Mouse (Mus musculus) midbrain, embryonic 15.5 days (tissue): ENCODE data around the gene Aurka. TPM values are rescaled to one million over a fixed set of nuclear protein-coding genes. Genes with fewer than 3 reads are reported as not detected.
A peak's percentile ranks its signal among the peaks of the same experiment; 100 is the strongest.

Experiments
- ATAC-seq: fragments of 200-750 bp; cut with Nextera tagmentation; replicated peaks from 2 replicates; pipeline ENCODE4 v1.8.0; 2017; ENCODE audit warnings: moderate TSS enrichment
- H3K27ac ChIP-seq: fragments of 300-500 bp; sonication (generic); 2 replicates; pipeline ENCODE4 v1.5.1; 2015; ENCODE audit warnings: mild to moderate bottlenecking, inconsistent platforms
- H3K27me3 ChIP-seq: fragments of 300-500 bp; sonication (generic); replicated peaks from 2 replicates; pipeline ENCODE4 v1.6.1; 2015; ENCODE audit warnings: inconsistent platforms
- H3K36me3 ChIP-seq: fragments of 300-500 bp; sonication (generic); replicated peaks from 2 replicates; pipeline ENCODE4 v1.6.1; 2015; ENCODE audit warnings: inconsistent platforms
- H3K4me1 ChIP-seq: fragments of 300-500 bp; sonication (generic); 2 replicates; pipeline ENCODE4 v1.6.1; 2015; ENCODE audit warnings: inconsistent platforms
- H3K4me2 ChIP-seq: fragments of 300-500 bp; sonication (generic); 2 replicates; pipeline ENCODE4 v1.6.1; 2015; ENCODE audit warnings: inconsistent platforms, mild to moderate bottlenecking, moderate library complexity
- H3K4me3 ChIP-seq: fragments of 300-500 bp; sonication (generic); 2 replicates; pipeline ENCODE4 v1.5.1; 2015; ENCODE audit warnings: mild to moderate bottlenecking, inconsistent platforms
- H3K9ac ChIP-seq: fragments of 300-500 bp; sonication (generic); 2 replicates; pipeline ENCODE4 v1.6.1; 2015; ENCODE audit warnings: mild to moderate bottlenecking, inconsistent platforms
- H3K9me3 ChIP-seq: fragments of 300-500 bp; sonication (generic); 2 replicates; pipeline ENCODE4 v1.6.1; 2016; ENCODE audit warnings: inconsistent platforms
- WGBS: fragments of 180-500 bp; shearing (Covaris S2); methylation state at CpG from one replicate; pipeline ENCODE4 v1.1.7; 2015; ENCODE audit warnings: mixed read lengths; 5-methylcytosine and 5-hydroxymethylcytosine counted together
- polyA plus RNA-seq: library from polyadenylated mRNA; unstranded; fragments of >200 nt; fragmentation: Nextera tagmentation; extraction: Ambion mirVana; gene quantifications from 2 replicates; pipeline ENCODE4 v1.2.1, GENCODE M21; 2015

The Aurka gene
- polyA plus RNA-seq, 1 experiment from 2014 or later = 15.4 TPM

GRCm38 (mm10) chr2:172376999-172377515, 6.7 kb upstream of the Aurka start:
- Histone ChIP-seq H3K27me3 (no peaks in the 10 kb centered on the region), H3K36me3 (peaks cover 74% of the 10 kb centered on the region), H3K27ac (no peak overlapping the region), H3K9ac (no peak overlapping the region), H3K4me2 (no peak overlapping the region), H3K4me3 (no peak overlapping the region), H3K4me1 (peaks cover 4% of the 10 kb centered on the region; the same call in 1 of the 2 replicates), H3K9me3 (no peaks in the 10 kb centered on the region)
- WGBS = 73% methylated on average over 5 of the region's 5 CpGs
- no peak for ATAC-seq

DNA sequence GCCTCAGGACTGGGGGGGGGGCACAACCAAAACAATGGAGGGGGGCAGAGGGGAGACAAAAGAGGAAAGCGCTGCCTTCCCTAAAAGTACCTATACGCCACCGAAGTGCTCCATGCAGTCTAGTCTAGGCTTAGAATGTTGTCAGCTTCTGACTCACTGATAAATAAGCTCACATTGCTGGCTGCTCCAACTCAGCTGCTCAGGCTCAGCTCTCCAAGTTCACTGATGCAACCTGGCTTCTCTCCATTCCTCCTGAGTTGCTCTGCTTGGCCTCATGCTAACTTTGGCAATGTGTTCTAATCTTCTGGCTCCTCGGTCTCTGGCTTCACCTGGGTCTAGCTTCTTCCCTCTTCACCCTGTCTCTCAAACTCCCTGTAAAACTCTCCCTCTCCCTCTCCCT, 6.2 kb upstream of the Aurka start:
- H3K27me3 ChIP-seq = no peaks in the 10 kb centered on the region
- peaks cover 69% of the 10 kb centered on the region for H3K36me3 ChIP-seq
- 94% methylated on average over 4 of the region's 4 CpGs for WGBS
- no peaks in the 10 kb centered on the region for H3K9me3 ChIP-seq
- no peak overlapping the region for H3K4me3 ChIP-seq
- no peak overlapping the region for H3K9ac ChIP-seq
- H3K27ac ChIP-seq = no peak overlapping the region
- peaks cover 9% of the 10 kb centered on the region for H3K4me1 ChIP-seq
- no peak for ATAC-seq
- H3K4me2 ChIP-seq = no peak overlapping the region

DNA sequence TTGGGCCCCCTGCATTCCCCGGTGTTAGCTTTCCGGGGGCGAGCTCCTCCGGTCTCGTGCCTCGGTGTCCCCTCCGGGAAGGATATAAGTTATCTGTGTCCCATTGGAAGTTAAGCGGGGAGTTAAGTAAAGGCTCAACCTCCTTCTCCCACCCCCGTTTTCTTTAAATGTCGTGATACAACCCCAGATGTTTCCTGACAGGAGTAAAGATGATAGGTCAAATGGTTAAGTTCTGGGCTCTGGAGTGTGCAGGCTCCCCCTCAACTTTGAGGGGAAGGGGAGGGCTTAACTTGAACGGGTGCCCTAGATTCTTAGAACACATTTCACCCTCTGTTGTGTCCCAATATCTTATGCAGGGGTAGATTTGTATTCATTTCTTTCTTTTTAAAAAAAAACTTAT, 923 bp upstream of the Aurka start:
- no peak for ATAC-seq
- WGBS = under 1% methylated on average over 11 of the region's 11 CpGs
- Histone ChIP-seq H3K27me3 (no peaks in the 10 kb centered on the region), H3K4me1 (peaks cover 25% of the 10 kb centered on the region), H3K9me3 (no peaks in the 10 kb centered on the region), H3K9ac (peak overlapping the region; percentile 80), H3K27ac (peak overlapping the region; percentile 87; the same call in 1 of the 2 replicates), H3K4me3 (peak overlapping the region; percentile 81), H3K4me2 (peak overlapping the region; percentile 67), H3K36me3 (peaks cover 24% of the 10 kb centered on the region)

- no peak overlapping the region for H3K4me2 ChIP-seq
- no peaks in the 10 kb centered on the region for H3K4me1 ChIP-seq
- no peak for ATAC-seq
- H3K27ac ChIP-seq = no peak overlapping the region
- WGBS = 82% methylated on average over 7 of the region's 7 CpGs
- no peaks in the 10 kb centered on the region for H3K36me3 ChIP-seq
- H3K9me3 ChIP-seq = no peaks in the 10 kb centered on the region
- H3K4me3 ChIP-seq = no peak overlapping the region
- H3K27me3 ChIP-seq = no peaks in the 10 kb centered on the region
- H3K9ac ChIP-seq = no peak overlapping the region
Observed at GRCm38 (mm10) chr2:172363176-172363575, 7.2 kb downstream of the Aurka start.

- Histone ChIP-seq H3K4me3 (no peak overlapping the region), H3K4me2 (no peak overlapping the region), H3K27ac (0 out of 2 replicates have a peak overlapping the region, but pooled peaks have one; percentile 61), H3K27me3 (no peaks in the 10 kb centered on the region), H3K4me1 (peaks cover 15% of the 10 kb centered on the region), H3K36me3 (no peaks in the 10 kb centered on the region), H3K9ac (no peak overlapping the region), H3K9me3 (no peaks in the 10 kb centered on the region)
- WGBS = 77% methylated on average over 5 of the region's 5 CpGs
- ATAC-seq = no peak
Observed at GRCm38 (mm10) chr2:172355833-172356232, 14.5 kb downstream of the Aurka start.

GRCm38 (mm10) chr2:172354761-172355160, 15.6 kb downstream of the Aurka start:
- Histone ChIP-seq H3K4me3 (no peak overlapping the region), H3K4me1 (peaks cover 15% of the 10 kb centered on the region), H3K36me3 (no peaks in the 10 kb centered on the region), H3K27ac (peak overlapping the region; percentile 61; the same call in 1 of the 2 replicates), H3K9me3 (no peaks in the 10 kb centered on the region), H3K4me2 (no peak overlapping the region), H3K27me3 (no peaks in the 10 kb centered on the region), H3K9ac (no peak overlapping the region)
- ATAC-seq = peak; percentile 46
- 59% methylated on average over 9 of the region's 9 CpGs for WGBS

DNA sequence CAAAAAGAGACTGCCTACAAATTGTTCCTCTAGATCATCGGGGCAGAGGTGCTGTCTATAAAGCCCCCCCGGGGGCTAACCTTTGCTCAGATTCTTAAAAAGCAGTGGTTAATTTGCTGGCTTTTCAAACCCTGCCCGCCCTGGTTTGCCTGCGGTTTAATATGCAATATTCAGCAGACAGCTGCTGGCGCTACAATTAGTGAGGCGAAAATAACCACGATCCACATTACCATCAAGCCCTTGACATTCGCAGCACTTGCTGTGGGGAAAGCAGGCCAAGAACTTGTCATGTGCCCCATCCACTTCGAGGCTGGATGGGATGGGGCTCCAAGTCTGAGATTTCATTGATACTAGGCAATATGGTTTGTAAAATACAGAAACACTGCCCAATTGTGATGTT, 17.1 kb downstream of the Aurka start:
- Histone ChIP-seq H3K36me3 (no peaks in the 10 kb centered on the region), H3K4me1 (peaks cover 17% of the 10 kb centered on the region), H3K9me3 (no peaks in the 10 kb centered on the region), H3K4me2 (no peak overlapping the region), H3K27ac (0 out of 2 replicates have a peak overlapping the region, but pooled peaks have one; percentile 0), H3K9ac (no peak overlapping the region), H3K4me3 (no peak overlapping the region), H3K27me3 (no peaks in the 10 kb centered on the region)
- WGBS = 48% methylated on average over 9 of the region's 9 CpGs
- ATAC-seq = no peak

- no peak for ATAC-seq
- Histone ChIP-seq H3K27ac (no peak overlapping the region), H3K4me3 (no peak overlapping the region), H3K4me2 (no peak overlapping the region), H3K36me3 (no peaks in the 10 kb centered on the region), H3K9ac (no peak overlapping the region), H3K4me1 (peaks cover 31% of the 10 kb centered on the region), H3K27me3 (no peaks in the 10 kb centered on the region), H3K9me3 (no peaks in the 10 kb centered on the region)
- WGBS = 85% methylated on average over 8 of the region's 8 CpGs
Observed at GRCm38 (mm10) chr2:172350773-172351172, 19.6 kb downstream of the Aurka start.

DNA sequence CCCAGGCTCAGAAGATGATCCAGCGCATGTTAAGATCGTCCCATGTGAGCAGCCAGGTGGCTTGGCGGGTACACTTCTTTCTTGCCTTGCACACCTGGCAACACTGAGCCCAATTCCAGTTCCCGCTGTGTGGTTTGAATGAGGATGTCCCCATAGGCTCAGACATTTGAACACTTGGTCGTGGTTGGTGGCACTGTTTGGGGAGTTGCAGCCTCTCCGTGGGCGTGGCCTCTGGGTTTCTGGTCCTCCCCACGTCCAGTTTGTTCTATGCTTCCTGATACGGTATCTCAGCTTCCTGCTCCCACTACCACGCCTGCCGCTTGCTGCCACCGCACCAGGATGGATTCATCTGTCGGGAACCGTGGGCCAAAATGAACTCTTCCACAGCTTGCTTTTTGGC, 20.6 kb downstream of the Aurka start:
- WGBS = 79% methylated on average over 14 of the region's 14 CpGs
- Histone ChIP-seq H3K9me3 (no peaks in the 10 kb centered on the region), H3K9ac (no peak overlapping the region), H3K4me1 (peaks cover 25% of the 10 kb centered on the region), H3K4me2 (no peak overlapping the region), H3K27me3 (no peaks in the 10 kb centered on the region), H3K36me3 (no peaks in the 10 kb centered on the region), H3K27ac (no peak overlapping the region), H3K4me3 (no peak overlapping the region)
- ATAC-seq = no peak

DNA sequence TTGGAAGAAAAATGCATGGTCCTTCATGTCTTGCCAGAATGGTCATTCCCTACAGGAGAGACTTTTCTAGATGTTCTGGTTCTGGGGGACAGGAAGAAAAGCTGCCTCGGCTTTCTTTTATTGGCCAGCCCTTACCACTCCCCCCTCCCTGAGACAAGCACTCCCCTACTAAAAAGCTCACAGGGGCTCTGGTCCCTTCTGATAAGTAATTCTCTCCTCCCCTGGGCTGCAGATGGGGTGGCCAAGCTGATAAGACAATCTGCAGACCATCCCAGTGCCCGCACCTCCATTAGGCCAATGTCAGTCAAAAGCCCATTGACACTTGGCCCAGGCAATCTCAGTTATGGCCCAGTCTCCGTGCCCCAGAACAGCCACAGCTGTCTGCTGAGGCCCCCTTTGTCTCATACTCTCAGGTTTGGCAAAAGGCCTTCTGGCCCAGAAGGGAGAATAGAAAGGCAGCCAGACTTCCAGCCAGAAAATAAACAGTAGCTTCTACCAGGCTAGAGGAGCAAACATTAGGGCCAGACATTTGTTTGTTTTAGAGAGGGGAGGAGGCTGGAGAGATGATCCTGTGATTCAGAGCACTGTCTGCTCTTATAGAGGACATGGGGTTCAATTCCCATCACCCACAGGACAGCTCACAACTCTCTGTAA, 21.9 kb downstream of the Aurka start:
- Histone ChIP-seq H3K27me3 (no peaks in the 10 kb centered on the region), H3K9ac (no peak overlapping the region), H3K36me3 (no peaks in the 10 kb centered on the region), H3K27ac (peak overlapping the region; percentile 54; the same call in 1 of the 2 replicates), H3K4me3 (no peak overlapping the region), H3K4me2 (no peak overlapping the region), H3K9me3 (no peaks in the 10 kb centered on the region), H3K4me1 (peaks cover 23% of the 10 kb centered on the region)
- 51% methylated on average over 3 of the region's 3 CpGs for WGBS
- ATAC-seq = no peak

GRCm38 (mm10) chr2:172346933-172347611, 23.3 kb downstream of the Aurka start:
- Histone ChIP-seq H3K9me3 (no peaks in the 10 kb centered on the region), H3K27ac (no peak overlapping the region), H3K27me3 (no peaks in the 10 kb centered on the region), H3K4me1 (peaks cover 20% of the 10 kb centered on the region), H3K4me3 (peak overlapping the region; percentile 58), H3K9ac (no peak overlapping the region), H3K36me3 (no peaks in the 10 kb centered on the region), H3K4me2 (peak overlapping the region; percentile 97)
- ATAC-seq = no peak
- 69% methylated on average over 8 of the region's 8 CpGs for WGBS

DNA sequence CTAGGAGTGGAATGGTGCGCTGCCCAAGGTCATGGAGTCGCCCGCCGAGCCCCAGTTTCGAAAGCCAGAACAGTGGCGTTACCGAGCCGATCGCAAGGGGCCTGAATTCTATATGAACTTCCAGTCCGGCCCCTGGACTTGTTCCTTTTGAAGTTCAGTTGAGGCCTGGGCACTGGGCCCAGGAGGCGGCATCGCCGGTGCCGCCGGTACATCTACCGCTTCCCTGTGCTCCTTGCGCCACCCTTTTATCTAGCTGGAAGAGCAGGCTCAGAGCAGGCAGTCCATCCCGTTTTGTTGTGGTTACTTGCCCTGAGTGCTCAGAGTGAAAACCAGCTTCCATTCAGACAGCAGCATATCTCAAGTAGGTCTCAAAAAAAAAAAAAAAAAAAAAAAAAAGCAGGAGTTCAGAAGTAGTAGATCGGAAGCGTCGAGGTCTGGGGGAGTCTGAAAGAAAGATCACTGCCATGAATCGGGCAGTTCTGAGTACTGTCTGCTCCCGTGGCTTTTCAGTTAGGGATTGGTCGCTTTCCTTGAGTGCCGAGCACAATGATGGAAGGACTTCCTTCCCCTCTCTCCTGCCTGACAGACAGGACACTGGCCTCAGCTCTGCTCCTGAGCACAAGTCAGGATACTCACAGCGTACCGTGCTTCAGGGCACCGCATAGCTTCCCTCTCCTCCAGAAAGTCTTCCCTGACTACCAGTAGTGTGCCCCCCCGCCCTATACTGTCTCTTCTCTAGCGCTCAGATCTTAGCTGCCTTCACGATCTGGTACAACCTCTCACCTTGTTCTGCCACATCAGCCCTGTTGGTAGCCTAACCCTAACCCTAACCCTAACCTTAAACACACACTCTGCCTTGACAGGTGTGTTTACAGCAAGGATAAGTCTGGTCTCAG, 24.1 kb downstream of the Aurka start:
- H3K4me1 ChIP-seq = peaks cover 22% of the 10 kb centered on the region
- ATAC-seq = peak; percentile 1; the same call in 1 of the 2 replicates
- peak overlapping the region; percentile 67 for H3K9ac ChIP-seq
- peak overlapping the region; percentile 58 for H3K4me3 ChIP-seq
- WGBS = 11% methylated on average over 31 of the region's 31 CpGs
- peak overlapping the region; percentile 55 for H3K27ac ChIP-seq
- H3K27me3 ChIP-seq = no peaks in the 10 kb centered on the region
- no peaks in the 10 kb centered on the region for H3K9me3 ChIP-seq
- peak overlapping the region; percentile 97 for H3K4me2 ChIP-seq
- no peaks in the 10 kb centered on the region for H3K36me3 ChIP-seq
